Mouse (Mus musculus) cerebellum, adult 2 months (tissue): Measurements from ENCODE around the gene Mlst8. TPM values are rescaled to one million over a fixed set of nuclear protein-coding genes. Genes with fewer than 3 reads are reported as not detected.
A peak's percentile ranks its signal among the peaks of the same experiment; 100 is the strongest.
"Not testable (repeated sequence)": the region's sequence is repeated elsewhere in the genome, so short reads cannot be mapped to it uniquely, and the experiment has no call there.

ENCODE experiments used
- DNase-seq, 2 experiments: peaks; one replicate each; pipeline ENCODE4 v3.0.0; 2021
- H3K27ac ChIP-seq: fragments of 200-500 bp; 2 replicates; pipeline ENCODE4 v1.5.1; 2012; ENCODE audit warnings: low read length, control low read depth, inconsistent platforms; ENCODE audit not compliant: insufficient read depth
- H3K27me3 ChIP-seq: fragments of 200-500 bp; 2 replicates; pipeline ENCODE4 v1.6.1; 2012; ENCODE audit warnings: inconsistent platforms, mild to moderate bottlenecking, low read length, moderate library complexity; ENCODE audit not compliant: control insufficient read depth, insufficient read depth
- H3K4me1 ChIP-seq: fragments of 200-500 bp; 2 replicates; pipeline ENCODE4 v1.6.1; 2011; ENCODE audit warnings: low read length; ENCODE audit not compliant: control insufficient read depth, insufficient read depth
- H3K4me3 ChIP-seq: fragments of 200-500 bp; replicated peaks from 2 replicates; pipeline ENCODE3; 2011; ENCODE audit warnings: mild to moderate bottlenecking, low read depth, low read length, control low read depth; ENCODE audit not compliant: insufficient read depth
- CTCF ChIP-seq: fragments of 200-500 bp; IDR thresholded peaks from 2 replicates; pipeline ENCODE4 v1.5.1; 2011; ENCODE audit warnings: low read depth, mild to moderate bottlenecking, control low read depth, low read length, moderate library complexity, borderline replicate concordance; ENCODE audit not compliant: insufficient read depth
- POLR2A ChIP-seq: fragments of 200-500 bp; IDR thresholded peaks from 2 replicates; pipeline ENCODE4 v1.6.1; 2011; ENCODE audit warnings: low read length, control low read depth, borderline replicate concordance; ENCODE audit not compliant: insufficient read depth
- WGBS: fragments of 180-500 bp; shearing (Covaris S2); methylation state at CpG from one replicate; pipeline ENCODE4 v1.1.7; 2018; 5-methylcytosine and 5-hydroxymethylcytosine counted together
- polyA plus RNA-seq: library from polyadenylated mRNA; depleted of rRNA; stranded (reverse); fragments of >200 nt; gene quantifications from 2 replicates; pipeline ENCODE4 v1.2.3, GENCODE M21; 2012

The Mlst8 gene
- polyA plus RNA-seq, 1 experiment: 55.9 TPM

DNA sequence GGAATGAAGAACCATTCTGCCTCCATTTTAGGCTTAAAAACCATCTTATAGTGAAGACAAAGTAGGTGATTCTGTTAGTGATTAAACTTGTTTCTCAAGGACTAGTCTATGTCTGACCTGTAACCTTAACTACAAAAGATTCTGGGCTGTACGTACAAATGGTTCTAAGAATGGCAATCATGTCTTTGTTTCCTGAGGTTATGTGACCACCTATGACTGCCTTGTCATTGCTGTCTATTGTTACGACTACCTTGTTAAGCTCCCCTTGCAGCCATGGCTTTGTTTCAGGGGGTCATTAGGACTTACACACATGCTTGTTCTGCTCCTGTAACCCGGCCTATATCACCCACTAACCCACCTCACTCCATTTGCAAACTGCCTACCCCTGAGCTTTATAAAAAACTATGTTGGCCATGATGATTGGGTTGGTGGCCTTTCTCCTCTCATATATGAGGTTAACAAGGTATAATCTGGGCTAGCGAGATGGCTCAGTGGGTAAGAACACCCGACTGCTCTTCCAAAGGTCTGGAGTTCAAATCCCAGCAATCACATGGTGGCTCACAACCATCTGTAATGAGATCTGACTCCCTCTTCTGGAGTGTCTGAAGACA, 10.1 kb downstream of the Mlst8 start:
- WGBS: 78% methylated on average over 5 of the region's 5 CpGs
- TF ChIP-seq CTCF (no peak), POLR2A (no peak)
- DNase-seq: no peak
- Histone ChIP-seq H3K4me3 (no peak overlapping the region), H3K27ac (no peak overlapping the region), H3K4me1 (peaks cover 10% of the 10 kb centered on the region), H3K27me3 (no peaks in the 10 kb centered on the region)

DNA sequence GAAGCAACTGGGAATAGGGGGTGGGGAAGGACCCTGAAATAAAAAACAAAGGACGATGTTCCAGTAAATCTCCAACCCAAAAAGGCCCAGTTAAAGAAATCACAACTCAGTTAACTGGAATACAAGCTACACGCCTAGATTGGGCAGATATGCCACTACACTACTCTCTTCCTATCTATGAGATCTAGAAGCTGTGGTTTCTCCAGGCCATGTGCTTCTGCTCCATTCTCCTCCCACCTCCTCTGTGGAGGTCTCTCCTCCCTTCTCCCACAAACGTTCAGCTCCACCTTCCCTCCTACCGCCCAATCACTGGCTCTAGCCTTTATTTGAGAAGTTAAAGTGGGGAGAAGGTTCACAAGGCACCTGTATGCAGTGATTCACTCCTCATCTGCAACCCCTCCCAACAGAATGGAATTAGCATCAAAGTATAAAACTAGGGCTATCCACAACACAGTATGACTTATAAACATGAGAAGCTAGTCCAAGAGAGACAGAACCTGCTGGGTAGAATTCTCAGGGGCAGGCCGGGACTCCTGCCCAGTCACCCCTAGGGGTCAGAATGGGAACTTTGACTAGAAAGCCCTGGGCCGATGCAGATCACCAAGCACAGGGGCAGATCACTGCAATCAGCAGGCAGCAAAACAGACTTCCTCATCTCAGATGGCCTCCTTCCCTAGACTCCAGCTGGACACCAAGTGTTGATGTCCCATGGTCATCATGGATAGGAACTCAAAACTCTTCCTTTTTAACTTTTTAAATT, 15.3 kb downstream of the Mlst8 start:
- H3K4me3 ChIP-seq: no peak overlapping the region
- no peak for DNase-seq
- WGBS: 53% methylated on average over 6 of the region's 6 CpGs
- H3K4me1 ChIP-seq: no peaks in the 10 kb centered on the region
- TF ChIP-seq CTCF (no peak), POLR2A (no peak)
- H3K27ac ChIP-seq: no peak overlapping the region
- H3K27me3 ChIP-seq: no peaks in the 10 kb centered on the region

DNA sequence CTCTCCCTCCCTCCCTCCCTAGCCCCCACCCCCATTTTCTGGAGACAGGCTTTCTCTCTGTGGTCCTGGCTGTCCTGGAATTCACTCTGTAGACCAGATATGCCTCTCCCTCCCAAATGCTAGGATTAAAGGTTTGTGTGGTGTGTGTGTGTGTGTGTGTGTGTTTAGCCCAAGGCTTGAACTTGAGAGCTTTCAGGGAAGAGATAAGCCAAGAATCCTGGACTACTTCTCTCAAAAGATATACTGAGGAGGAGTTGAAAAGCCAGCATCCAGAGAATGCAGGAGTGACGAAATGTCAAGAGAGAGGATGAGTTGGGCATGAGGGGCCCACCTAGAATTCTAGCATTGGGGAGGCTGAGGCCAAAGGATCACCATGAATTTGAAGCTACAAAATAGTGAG, 15.9 kb downstream of the Mlst8 start:
- Histone ChIP-seq H3K27me3 (no peaks in the 10 kb centered on the region), H3K27ac (no peak overlapping the region), H3K4me3 (no peak overlapping the region), H3K4me1 (no peaks in the 10 kb centered on the region)
- no peak for TF ChIP-seq CTCF
- TF ChIP-seq POLR2A: no peak
- 82% methylated on average over 1 of the region's 1 CpGs for whole genome bisulfite sequencing
- no peak for DNase-seq

- Histone ChIP-seq H3K27ac (no peak overlapping the region), H3K27me3 (no peaks in the 10 kb centered on the region), H3K4me3 (no peak overlapping the region), H3K4me1 (no peaks in the 10 kb centered on the region)
- peak; percentile 33; the same call in 1 of the 2 replicates for TF ChIP-seq CTCF
- TF ChIP-seq POLR2A: no peak
- DNase-seq: no peak
- 54% methylated on average over 2 of the region's 2 CpGs for WGBS
Observed at GRCm38 (mm10) chr17:24461580-24461979, 17.3 kb downstream of the Mlst8 start.

GRCm38 (mm10) chr17:24455523-24456206, 23.2 kb downstream of the Mlst8 start:
- not testable (repeated sequence) for H3K27ac ChIP-seq, H3K4me1 ChIP-seq, DNase-seq, H3K4me3 ChIP-seq, H3K27me3 ChIP-seq
- 49% methylated on average over 10 of the region's 10 CpGs for WGBS

DNA sequence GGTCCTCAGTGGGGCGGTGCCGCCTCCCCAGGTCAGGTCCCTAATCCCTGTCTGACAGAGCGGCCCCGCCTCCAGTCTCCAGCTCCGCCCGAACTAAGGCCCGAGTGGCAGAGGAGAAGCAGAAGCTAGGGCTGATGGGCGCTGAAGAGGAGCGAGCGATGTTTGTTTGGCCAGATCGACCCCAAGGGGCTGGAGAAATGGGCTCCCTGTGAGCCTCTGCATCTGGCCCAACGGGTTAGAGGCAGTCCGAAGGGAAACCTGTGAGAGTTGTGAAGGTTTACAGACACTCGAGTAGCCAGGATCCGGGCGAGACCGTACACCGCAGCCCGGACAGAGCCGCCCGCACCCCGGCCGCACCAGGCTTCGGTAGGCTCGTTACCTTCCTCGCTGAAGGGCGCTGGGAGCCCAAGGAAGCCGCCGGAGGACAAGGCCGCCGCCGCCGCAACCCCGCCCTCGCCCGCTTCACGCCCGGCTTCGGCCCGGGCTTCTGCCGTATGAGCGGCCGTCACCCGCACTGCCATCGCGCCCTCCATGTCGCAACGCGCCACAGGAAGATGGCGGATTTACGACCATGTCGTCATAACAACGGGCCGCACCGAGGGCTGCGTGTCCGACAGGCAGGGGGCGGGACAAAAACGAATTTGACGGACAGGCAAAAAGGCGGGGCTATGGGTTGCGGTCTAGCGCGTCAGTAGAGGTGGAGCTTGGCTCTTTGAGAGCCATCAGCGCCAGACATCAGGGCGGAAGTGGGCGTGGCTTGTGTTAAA, 23.9 kb downstream of the Mlst8 start:
- peak overlapping the region; percentile 88 for H3K4me3 ChIP-seq
- DNase-seq: peak; percentile 99
- H3K27ac ChIP-seq: peak overlapping the region; percentile 71
- WGBS: under 1% methylated on average over 66 of the region's 67 CpGs
- H3K4me1 ChIP-seq: no peaks in the 10 kb centered on the region
- H3K27me3 ChIP-seq: no peaks in the 10 kb centered on the region
- TF ChIP-seq CTCF (no peak), POLR2A (peak; percentile 66)

DNA sequence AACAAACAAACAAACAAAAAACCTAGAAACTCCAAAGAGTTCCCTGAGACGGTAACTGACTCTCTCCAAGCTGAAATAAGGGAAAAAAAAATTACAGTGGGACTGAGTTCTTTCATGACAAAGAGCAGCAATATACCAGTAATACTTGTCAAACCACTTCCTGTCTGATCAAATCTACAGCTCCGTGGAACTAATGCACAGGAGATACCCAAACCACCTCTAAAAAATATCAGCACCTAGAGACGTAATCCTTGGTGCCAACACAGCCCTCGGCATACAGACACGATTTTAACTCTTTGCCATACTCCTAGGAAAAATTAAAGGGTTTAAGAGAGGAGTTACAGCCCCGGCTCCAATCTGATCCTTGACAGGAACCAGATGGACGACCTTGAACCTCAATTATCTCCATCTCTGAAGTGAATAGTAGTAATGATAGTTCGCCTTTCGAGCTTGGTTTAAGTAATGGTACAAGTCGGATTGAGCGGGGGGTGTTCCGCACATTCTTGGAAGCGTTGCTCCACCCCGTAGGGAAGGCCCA, 24.6 kb downstream of the Mlst8 start:
- no peak for DNase-seq
- WGBS: 5% methylated on average over 14 of the region's 14 CpGs
- Histone ChIP-seq H3K4me1 (no peaks in the 10 kb centered on the region), H3K27ac (peak overlapping the region; percentile 71), H3K27me3 (no peaks in the 10 kb centered on the region), H3K4me3 (peak overlapping the region; percentile 88)
- TF ChIP-seq CTCF (no peak), POLR2A (no peak)
